Mouse (Mus musculus) retina, postnatal 1 day (tissue): Measurements from ENCODE around the gene Rngtt.
A peak's percentile ranks its signal among the peaks of the same experiment; 100 is the strongest.
"Not testable (repeated sequence)": the region's sequence is repeated elsewhere in the genome, so short reads cannot be mapped to it uniquely, and the experiment has no call there.

Source experiments
- DNase-seq: peaks from one replicate; pipeline ENCODE4 v3.0.0-alpha.2; 2012

The Rngtt gene

DNA sequence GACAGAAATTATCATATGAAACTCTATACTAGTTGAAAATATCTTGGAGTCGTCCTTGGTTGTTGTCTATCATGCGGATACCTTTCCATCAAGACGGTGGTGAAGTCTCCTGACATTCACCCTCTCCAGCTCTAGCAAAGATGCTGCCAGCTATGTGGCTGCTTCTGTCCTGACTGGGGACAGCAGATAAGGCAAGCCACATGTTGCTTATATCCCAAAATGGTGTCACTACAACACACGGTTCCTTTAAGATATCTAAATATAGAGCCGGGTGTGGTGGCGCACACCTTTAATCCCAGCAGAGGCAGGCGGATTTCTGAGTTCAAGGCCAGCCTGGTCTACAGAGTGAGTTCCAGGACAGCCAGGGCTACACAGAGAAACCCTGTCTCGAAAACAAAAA lies 140.2 kb downstream of the Rngtt start:
- not testable (repeated sequence) for DNase-seq

DNA sequence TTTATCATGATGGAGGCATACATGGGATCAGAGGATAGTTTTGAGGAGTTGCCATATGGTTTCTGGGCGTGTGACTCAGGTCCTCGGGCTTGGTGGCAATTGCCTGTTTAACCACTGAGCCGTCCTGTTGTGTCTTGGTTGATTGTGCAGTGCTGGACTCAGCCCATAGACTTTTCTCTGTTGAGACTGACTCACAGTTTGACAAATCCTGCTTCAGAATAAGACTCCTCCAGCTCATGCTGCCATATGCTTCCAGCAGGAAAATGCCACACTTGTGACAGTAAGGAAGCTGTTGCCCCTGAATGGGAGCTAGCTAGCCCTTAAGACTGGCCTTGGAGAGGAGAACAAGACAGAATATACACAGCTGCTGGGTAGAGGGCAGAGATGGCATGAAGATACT lies 149.7 kb downstream of the Rngtt start:
- DNase-seq: no peak

DNA sequence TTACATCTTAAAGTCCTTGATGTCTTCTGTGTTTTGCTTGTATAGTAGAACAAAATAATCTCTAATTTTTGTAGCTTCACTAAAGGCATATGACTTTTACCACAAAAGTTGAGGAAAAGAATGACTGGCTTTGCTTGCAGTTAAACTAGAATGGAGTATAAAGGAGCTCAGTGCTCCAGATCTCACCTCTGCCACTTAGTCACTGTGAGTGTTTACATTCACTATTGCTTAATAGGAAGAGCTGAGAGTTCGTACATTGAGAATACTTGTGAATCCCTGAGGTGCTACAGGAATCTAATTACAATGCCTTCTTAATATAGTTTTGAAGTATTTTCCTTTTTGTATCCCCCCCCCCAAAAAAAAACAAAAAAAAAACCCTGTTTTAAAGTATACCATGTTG lies 154.3 kb downstream of the Rngtt start:
- DNase-seq: no peak

DNA sequence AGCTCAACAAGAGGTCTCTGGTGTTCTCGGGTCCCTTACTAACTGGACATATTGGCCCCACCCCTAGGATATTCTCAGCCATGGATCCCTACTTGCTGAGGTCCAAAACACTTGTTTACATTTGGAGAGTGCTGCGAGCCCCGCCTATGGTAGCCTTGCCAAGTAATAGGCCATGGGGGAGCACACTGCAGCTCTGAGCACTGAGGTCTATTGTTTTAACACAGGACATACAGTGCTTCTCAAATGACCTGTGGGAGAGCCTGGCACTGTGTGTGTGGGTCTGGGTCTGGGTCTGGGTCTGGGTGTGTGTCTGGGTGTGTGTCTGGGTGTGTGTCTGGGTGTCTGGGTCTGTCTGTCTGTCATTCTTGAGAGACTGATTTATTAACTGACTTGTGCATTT lies 155.8 kb downstream of the Rngtt start:
- DNase-seq: no peak

DNA sequence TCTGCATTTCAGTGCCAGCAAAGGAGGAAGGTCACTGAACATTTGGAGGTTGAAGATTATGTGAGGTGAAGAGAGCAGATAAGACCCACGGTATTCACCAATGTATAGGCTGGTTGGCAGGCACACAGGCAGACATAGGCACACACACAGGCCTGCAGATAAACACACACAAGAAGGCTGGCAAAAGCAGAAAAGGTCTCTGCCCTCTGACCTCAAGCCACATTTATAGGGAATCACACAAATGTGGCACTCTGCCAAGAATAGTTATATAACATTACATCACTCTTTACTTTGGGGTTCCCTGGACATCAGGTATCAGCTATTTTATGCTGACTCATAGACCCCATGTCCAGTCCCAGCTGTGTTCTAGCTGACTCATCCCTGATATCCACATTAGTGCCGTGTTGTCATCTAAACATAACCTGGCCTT lies 156.9 kb downstream of the Rngtt start:
- DNase-seq: no peak

DNA sequence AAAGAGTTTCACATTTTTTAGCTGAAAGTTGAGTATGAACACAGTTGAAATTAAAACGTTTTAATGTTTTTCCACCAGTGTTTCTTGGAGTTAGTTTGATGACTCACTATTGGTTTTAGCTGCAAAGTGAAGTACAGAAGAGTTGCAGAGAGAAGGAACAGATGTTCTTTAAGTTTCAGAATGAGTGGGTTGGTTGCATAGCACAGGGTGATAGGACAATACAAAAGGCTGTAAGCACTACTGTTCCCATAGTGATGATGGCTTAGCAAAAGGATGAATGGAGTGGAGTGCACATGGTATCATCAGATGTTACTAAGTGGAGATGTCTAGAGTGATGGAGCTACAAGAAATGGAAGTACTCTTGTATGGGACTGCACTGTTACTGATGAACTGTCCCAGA lies 157.5 kb downstream of the Rngtt start:
- no peak for DNase-seq

DNA sequence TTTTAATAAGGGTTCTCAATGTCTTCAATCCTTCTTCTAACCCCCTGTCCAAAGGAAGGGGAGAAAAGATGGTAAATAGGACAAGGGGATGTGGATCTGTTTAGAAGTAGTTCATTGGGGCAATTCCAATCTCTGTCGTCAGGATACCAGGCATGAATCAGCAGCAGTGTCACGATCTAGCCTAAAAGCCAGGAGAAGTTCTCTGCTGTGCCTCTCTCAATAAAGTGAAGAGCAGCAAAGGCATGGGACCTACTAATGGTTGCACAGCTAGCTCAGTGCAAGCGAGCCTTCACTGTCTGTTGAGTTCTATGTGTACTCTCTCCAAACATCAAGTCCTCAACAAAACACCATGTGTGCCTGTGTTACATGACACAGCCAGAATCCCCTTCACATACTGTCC lies 158.0 kb downstream of the Rngtt start:
- DNase-seq: no peak

DNA sequence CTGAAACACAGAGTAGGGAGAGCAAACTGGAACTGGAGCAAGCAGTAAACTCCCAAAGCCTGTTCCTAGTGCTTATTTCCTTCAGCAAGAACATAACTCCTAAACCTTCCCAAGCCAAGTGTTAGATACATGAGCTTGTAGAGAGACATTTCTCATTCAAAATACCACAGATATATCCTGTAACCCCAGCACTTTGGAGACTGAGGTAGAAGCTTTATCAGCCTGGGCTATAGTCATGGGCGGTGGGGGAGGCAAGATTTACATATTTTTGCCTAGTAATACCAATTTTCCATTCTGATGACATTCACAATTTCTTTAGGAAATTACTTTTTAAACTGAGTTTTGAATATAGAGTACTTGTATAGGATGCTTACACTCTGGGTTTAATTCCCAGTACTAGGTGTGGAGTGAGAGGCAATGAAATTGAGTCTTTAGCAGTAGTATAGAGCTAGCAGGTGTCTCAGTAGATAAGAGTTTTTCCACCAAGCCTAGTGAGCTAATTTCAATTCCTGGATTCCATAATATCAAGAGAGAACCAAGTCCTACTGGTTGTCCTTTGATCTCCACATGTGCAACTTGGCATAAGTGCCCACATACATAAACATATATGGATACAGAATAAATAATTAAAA lies 160.7 kb downstream of the Rngtt start:
- DNase-seq: no peak

DNA sequence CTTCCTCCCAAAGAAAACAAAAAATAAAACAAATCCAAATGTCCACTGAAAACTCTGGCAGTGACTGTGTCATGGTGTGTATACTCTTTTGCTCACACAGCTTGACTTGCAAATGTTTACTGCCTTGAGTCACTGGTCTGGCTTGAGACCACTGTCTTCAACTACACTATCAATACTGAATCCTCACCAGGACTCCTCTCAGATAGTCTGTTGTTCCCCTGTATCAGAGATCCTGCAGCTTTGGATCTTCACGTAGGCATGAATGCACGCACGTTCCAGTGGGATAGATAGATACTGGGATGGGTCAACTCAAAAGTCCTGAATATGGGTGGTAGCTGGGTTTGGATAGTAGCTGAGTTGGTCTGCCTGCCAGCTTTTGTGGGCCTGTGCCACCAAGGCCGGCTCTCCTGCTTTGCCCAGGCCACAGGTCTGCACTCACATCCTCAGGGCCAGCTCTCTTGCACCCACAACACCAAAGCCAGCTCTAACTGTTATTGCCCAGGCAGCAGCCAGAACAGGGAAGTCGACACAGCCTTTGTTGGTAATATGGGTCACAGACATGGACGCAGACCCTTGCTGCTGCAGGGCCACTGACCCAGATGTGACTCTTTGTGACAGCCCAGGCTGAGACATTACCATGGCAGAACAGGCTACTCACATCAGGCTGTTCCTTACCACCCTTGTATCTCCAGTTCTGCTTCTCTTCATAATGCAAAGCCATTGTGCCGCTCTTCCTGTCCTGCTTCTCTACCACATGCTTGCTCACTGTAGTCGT lies 168.1 kb downstream of the Rngtt start:
- peak; percentile 75 for DNase-seq

DNA sequence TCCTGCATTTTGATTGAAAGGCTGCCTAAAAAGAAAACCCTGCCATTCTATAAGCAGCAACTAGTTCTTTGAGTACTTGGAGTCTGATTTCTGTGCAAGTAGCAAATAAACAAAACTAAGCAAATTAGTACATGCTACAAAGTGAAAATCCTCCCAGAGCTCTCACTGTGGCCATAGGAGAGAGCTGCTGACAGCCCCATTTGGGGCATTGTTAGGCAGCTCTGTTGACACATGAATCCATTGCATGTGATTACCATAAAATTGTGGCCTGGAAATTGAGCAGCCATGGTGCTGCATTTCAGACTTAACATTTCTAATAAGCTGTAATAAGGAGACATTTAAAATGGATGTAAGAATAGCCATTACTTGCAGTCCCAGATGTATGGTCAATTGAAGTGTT lies 171.6 kb downstream of the Rngtt start:
- DNase-seq: no peak

DNA sequence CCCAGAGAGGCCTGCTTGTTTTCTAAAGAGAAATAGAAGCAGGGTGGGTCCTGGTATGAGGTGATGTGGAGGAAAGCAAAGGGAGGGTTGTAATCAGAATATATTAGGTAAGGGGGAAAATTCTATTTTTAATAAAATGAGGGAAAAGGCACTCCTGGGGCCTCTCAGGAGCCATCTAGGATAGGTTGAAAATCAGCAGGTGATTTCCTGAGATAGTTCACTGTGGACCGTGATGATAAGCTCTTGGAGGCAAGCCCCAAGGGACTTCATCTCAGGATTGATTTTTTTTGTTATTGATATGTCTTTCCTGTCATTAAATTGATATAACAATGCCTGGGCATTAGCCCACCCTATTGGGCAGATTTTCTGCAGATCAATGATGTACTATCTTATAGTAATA lies 175.9 kb downstream of the Rngtt start:
- DNase-seq: no peak

DNA sequence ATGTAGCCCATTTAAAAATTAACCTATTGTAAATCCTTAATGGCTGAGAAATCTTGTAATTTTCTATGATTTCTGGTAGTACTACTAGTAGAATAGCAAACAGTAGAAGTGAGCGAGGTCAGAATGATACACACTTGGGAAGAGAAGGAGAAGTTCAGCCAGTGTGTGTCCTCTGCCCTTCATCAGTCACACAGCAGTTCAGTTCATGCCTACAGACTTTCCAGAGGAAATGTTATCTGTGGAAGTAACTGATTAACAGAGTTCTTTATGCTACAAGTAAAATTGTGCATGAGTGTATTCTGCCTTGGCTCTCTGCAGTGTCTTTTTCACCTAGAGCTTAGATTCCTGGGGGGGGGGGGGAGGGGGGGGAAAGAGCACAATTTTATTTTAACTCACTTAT lies 181.0 kb downstream of the Rngtt start:
- no peak for DNase-seq

DNA sequence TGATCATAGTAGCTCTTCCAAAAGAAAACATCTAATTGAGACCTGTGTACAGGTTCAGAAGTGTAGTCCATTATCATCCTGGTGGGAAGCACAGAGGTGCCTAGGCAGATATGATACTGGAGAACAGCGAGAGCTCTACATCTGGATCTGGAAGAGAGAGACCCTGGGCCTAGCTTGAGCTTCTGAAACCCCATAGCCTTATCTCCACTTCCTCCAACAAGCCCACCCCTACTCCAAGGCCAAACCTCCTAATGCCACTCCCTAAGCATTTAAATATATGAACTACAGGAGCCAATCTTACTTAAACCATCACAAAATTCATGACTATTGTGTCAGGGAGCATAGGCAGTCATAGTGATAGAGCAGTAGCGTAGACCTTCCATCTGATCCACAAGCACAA lies 184.3 kb downstream of the Rngtt start:
- no peak for DNase-seq

DNA sequence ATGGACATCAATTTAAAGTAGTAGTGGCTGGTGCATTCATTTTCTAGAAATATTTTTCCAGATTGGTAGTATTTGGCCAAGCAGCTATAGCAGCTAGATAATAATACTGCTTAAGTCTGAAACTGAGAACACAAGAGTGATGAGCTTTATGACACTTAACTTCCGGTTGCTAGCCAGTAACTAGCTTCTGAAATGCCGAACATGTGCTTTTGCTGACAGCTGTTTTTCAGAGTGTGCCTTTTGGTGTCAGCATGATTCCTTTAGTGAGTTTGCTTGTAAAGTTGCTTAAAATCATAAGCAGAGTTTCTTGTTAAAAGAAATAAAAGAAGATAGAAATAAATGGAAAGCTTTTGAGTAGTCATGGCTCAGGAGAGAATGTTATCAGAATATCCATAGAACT lies 186.9 kb downstream of the Rngtt start:
- DNase-seq: no peak

DNA sequence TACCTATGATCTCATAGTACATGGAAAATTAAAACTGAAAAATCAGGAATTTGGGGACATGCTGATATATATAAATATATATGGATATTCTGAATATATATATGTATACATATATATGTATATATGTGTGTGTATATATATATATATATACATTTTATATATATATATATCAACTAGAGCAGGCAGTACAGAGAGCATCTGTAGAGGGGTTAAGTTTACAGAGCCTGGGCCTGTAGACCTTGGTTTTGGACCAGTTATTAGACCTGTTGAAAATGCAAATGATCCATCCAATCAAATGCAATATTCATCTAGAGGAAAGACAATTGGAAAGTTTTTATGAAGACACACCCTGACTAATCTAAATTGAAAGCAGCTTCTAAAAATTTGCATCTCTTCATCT lies 187.5 kb downstream of the Rngtt start:
- DNase-seq: no peak

DNA sequence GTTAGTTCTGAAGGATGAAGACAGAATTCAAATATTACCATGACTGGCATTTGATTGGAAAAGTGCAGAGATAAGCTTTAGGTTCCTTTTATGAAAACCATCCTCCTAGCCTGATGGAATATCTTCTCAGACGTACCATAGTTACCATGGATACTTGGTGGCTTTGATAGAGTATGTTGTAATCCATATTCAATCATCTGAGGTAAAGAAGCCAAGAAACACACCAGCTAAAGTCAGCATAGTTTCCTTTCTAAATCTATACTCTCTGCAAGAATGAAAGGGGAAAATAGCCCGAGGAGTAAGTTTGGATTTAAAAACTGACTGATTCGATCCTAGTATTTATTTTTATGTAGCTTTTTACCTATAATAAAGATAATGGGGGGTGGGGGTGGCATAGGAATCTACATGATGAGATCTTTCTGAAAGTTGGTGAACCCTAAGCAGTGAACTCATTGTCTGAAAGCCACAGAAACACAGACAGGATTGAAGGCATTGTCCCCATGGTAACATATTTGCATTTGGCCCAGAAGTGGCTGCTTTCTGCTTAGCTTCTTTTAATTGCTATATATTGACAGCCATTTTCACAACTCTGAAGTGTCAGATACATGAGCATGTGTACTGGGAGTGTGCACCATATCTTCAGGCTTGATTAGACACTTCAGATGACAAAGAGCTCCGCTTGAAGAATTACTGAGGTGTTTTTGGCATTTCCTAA lies 188.2 kb downstream of the Rngtt start:
- DNase-seq: peak; percentile 18

DNA sequence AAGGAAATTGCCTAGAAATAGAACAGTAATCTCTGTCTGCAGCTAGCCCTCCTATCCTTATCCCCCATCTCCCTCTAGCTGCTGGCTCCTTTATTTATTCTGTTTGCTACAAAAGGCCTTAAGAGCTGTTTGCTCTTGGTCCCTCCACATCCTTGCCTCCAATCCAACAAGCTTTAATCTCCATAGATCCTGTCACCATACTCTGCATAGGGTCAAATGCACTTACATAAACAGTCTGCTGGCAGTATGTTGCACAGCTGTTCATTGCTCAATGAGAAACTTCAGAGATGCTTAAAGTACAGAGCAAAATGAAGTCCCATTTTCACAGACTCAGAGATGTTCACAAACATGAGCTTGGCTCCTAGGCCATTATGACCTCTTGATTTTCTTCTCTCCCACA lies 196.5 kb downstream of the Rngtt start:
- no peak for DNase-seq

DNA sequence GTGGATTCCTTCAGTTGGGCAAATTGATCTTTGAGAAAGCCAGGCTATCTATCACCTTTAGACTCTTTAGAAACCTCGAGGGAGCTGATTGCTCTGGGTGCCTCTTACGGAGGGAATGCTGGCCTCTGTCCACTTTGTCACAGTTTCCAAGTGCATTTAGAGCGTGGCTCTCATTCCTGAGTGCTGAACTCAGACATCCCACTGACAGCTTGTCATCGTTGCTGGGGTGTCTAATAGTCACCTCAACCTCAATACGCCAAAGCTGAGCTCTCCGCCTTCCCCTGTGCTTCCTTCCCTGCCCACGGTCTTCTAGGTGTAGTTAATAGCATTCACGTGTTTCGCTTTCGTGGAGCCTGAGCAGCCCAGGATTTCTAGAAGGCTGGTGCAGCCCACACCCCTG lies 200.4 kb downstream of the Rngtt start:
- DNase-seq: no peak

DNA sequence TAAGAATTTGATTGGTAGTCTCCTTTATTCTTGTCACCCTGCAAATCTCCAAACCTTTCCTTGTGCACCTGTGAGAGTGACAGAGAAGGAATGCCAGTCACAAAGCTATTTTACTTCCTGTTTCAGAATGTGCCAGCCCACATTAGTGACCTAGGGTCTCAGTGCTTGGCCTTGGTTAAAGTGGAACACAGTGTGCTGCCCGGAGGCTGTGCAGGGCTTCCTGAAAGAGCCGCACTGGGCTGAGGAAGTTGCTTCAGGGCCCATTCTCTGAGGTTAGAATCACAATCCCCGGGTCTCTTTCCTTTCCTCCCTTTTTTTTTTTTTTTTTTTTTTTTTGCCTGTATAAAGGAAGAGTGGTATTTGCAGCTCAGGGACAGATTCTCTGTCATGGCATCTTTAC lies 203.3 kb downstream of the Rngtt start:
- no peak for DNase-seq

DNA sequence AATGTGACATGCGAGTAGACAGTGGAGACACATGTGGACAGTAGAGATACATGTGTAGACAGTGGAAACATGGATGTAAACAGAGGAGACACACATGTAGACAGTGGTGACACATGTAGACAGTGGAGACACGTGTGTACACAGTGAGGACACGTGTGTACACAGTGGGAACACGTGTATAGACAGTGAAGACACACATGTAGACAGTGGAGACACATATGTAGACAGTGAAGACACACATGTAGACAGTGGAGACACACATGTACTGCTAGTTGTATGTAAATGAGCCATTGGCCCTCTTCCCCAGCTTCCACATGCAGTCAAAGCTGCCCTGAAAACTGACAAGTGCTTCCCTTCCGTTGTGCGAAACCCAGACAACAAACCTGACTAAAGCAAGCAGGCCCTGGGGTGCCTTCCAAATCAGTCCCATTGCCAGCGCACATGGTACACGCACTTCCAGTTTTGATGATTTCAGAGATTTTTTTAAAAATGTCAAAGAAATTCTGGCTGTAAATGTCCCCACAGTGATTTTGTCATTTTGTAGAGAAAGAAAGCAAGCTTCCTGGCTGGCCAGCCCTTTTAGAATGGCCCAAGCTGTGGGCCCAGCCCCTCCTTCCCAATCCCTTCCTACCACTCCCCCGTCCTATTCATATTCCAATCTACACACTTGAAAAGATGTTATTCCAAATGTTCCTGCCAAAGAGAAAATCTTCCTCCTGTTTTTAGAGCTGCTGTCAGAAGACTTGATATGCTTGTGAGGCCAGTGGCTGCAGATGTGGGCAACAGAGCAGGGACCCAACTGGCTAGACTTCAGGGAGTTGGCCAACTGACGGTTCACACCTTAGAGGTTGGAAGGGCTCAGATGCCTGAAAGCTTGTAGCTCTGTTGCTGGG lies 204.2 kb downstream of the Rngtt start:
- DNase-seq: no peak

DNA sequence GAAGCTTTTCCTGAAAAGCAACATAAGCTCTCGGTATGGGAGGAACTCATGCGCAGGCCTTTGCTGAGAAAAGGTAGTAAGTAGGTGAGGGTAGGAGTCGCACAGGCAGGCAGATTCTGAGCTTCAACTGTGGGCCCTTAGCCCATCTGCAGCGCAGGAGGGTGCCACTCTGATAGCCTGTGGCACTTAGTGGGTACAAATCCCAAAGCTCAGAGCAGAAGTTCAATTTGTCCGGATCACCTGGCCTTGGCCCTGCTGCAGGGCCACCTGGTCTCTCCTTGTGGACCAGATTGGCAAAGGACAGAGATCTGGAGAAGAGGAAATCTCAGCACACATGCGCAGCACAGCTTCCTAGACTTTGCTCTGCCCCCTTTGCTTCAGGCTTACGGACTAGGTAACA lies 210.1 kb downstream of the Rngtt start:
- no peak for DNase-seq

DNA sequence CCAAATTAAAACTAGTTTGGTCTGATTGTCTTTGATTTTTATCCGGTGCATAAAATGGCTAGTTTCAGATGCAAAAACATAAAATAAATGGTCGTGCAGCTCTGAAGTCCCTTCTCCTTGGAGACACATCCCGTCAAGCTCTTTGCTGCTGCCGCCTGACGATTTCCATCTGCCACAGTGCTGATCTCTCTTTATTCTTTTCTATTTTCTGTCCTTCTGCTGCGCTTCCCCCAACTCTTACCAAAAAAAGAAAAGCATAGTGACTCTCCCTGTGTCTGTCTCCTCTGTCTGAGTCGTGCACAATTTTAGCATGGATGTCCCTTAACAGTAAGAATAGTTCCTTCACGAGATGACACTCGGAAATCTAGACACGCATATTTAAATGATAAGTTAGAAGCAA lies 210.8 kb downstream of the Rngtt start:
- DNase-seq: no peak

DNA sequence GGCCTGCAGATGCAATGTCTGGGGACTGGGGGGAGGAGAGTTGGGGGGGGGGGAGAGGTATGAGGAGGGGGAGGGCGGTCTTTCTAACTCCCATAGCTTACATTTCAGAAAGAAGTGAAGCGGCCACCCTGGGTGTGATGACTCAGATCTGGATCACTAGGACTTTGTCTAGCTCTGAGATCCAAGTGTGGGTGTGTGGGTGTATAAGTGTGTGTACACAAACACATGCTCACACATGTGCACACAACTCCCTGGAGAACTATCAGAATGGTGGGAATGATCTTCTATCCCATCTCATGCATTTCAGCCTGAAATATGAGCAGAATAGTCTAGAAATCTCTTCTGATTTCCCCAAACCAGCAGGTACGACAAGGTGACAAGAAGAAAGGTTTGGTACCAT lies 213.7 kb downstream of the Rngtt start:
- DNase-seq: no peak
